ENCODE assay signal across 22 mouse cellular contexts in genomic region chr6:90689500-90689899, GRCm38 (mm10).
DNase-seq lines count a peak whose midpoint lies in the region; ATAC-seq and TF ChIP-seq lines count a peak whose summit lies in the region.
"Had no signal": no experiment of that assay in that cellular context is flagged by ENCODE, and none has a peak within 500 bp of the region (broad histone marks: within the 10 kb centered on the region; RNA-seq: fewer than 3 reads in every experiment).

No protein-coding gene starts in this region.

- no peak for TF ChIP-seq CTCF in kidney, adult 2 months (conservative IDR thresholded peaks at IDR 0.05; ENCODE audit: insufficient read depth, insufficient read length, low read depth, low read length)

- no peak for DNase-seq in embryonic facial prominence, embryonic 10.5 days (ENCODE audit: low spot score)
- no peak for DNase-seq in heart, postnatal 14 days
- DNase-seq in kidney, adult 2 months, result no peak
- DNase-seq in kidney, adult 11 months, result no peak
- no peak for DNase-seq in neural tube, embryonic 10.5 days (ENCODE audit: extremely low spot score, low spot score)
- DNase-seq: adrenal gland, postnatal 10 days; cerebellum, adult 2 months; kidney, postnatal 4 days; layer of hippocampus, adult 9-11 months; lung, adult 18-20 months; right cerebral cortex, postnatal 25 days; spleen, adult 18-20 months had no signal

- TF ChIP-seq POLR2A in kidney, adult 2 months (IDR thresholded peaks at IDR 0.05; ENCODE audit: low read depth, low read length), result no peak

- intact Hi-C loops in heart, postnatal 14 days (cut with DNase I), result no loop called here

- peaks cover 31% of the 10 kb centered on the region for H3K4me1 ChIP-seq in embryonic facial prominence, embryonic 15.5 days
- peaks cover 10% of the 10 kb centered on the region; the same call in 1 of the 2 replicates for H3K4me1 ChIP-seq in embryonic facial prominence, embryonic 10.5 days
- H3K4me1 ChIP-seq in heart, embryonic 13.5 days, result peaks cover 62% of the 10 kb centered on the region
- H3K4me1 ChIP-seq in kidney, adult 2 months (ENCODE audit: control insufficient read depth, insufficient read depth, low read length), result peaks cover 7% of the 10 kb centered on the region; the same call in 1 of the 2 replicates
- H3K4me1 ChIP-seq in neural tube, embryonic 13.5 days (replicated peaks), result peaks cover 38% of the 10 kb centered on the region
- H3K4me1 ChIP-seq: forebrain, embryonic 13.5 days; midbrain, embryonic 12.5 days had no signal

- no peaks in the 10 kb centered on the region for H3K9me3 ChIP-seq in embryonic facial prominence, embryonic 15.5 days (replicated peaks)
- no peaks in the 10 kb centered on the region for H3K9me3 ChIP-seq in embryonic facial prominence, embryonic 10.5 days
- H3K9me3 ChIP-seq in heart, embryonic 13.5 days, result no peaks in the 10 kb centered on the region
- no peaks in the 10 kb centered on the region for H3K9me3 ChIP-seq in neural tube, embryonic 13.5 days
- H3K9me3 ChIP-seq: embryonic facial prominence, embryonic 13.5 days; forebrain, embryonic 13.5 days; intestine, embryonic 15.5 days; kidney, embryonic 15.5 days; liver, embryonic 12.5 days; midbrain, embryonic 12.5 days had no signal

- peaks cover 61% of the 10 kb centered on the region for H3K36me3 ChIP-seq in embryonic facial prominence, embryonic 15.5 days
- peaks cover 85% of the 10 kb centered on the region for H3K36me3 ChIP-seq in embryonic facial prominence, embryonic 10.5 days (replicated peaks)
- peaks cover 97% of the 10 kb centered on the region for H3K36me3 ChIP-seq in heart, embryonic 13.5 days
- peaks cover 2% of the 10 kb centered on the region; the same call in 1 of the 2 replicates for H3K36me3 ChIP-seq in kidney, adult 2 months (ENCODE audit: control insufficient read depth, insufficient read depth, low read length)
- H3K36me3 ChIP-seq in neural tube, embryonic 13.5 days, result peaks cover 67% of the 10 kb centered on the region

- H3K27ac ChIP-seq in embryonic facial prominence, embryonic 15.5 days (replicated peaks), result 0 out of 2 replicates have a peak overlapping the region, but pooled peaks have one; percentile 1
- H3K27ac ChIP-seq in embryonic facial prominence, embryonic 10.5 days (replicated peaks), result no peak overlapping the region
- peak overlapping the region; percentile 93 for H3K27ac ChIP-seq in heart, embryonic 13.5 days (replicated peaks)
- H3K27ac ChIP-seq in kidney, adult 2 months (ENCODE audit: insufficient read depth, low read depth, low read length), result 0 out of 2 replicates have a peak overlapping the region, but pooled peaks have one; percentile 2
- no peak overlapping the region for H3K27ac ChIP-seq in neural tube, embryonic 13.5 days (replicated peaks)
- H3K27ac ChIP-seq: embryonic facial prominence, embryonic 13.5 days; forebrain, embryonic 13.5 days; intestine, embryonic 15.5 days; liver, embryonic 12.5 days; midbrain, embryonic 12.5 days had no signal

- no peak overlapping the region for H3K4me3 ChIP-seq in embryonic facial prominence, embryonic 15.5 days (replicated peaks)
- no peak overlapping the region for H3K4me3 ChIP-seq in embryonic facial prominence, embryonic 10.5 days
- no peak overlapping the region for H3K4me3 ChIP-seq in heart, embryonic 13.5 days
- H3K4me3 ChIP-seq in kidney, adult 2 months (ENCODE audit: insufficient read depth, low read depth, low read length), result no peak overlapping the region
- no peak overlapping the region for H3K4me3 ChIP-seq in neural tube, embryonic 13.5 days
- H3K4me3 ChIP-seq: embryonic facial prominence, embryonic 13.5 days; forebrain, embryonic 13.5 days; intestine, embryonic 15.5 days; kidney, embryonic 15.5 days; liver, embryonic 12.5 days; midbrain, embryonic 12.5 days had no signal

- 77% methylated on average over 10 of the region's 10 CpGs for WGBS in embryonic facial prominence, embryonic 15.5 days
- WGBS in embryonic facial prominence, embryonic 10.5 days, result 92% methylated on average over 10 of the region's 10 CpGs
- WGBS in heart, embryonic 13.5 days, result 56% methylated on average over 10 of the region's 10 CpGs
- 84% methylated on average over 10 of the region's 10 CpGs for WGBS in kidney, adult 2 months
- 91% methylated on average over 10 of the region's 10 CpGs for WGBS in neural tube, embryonic 13.5 days

- no peak overlapping the region for H3K4me2 ChIP-seq in embryonic facial prominence, embryonic 15.5 days (replicated peaks)
- peak overlapping the region; percentile 49 for H3K4me2 ChIP-seq in heart, embryonic 13.5 days
- no peak overlapping the region for H3K4me2 ChIP-seq in neural tube, embryonic 13.5 days
- H3K4me2 ChIP-seq: embryonic facial prominence, embryonic 13.5 days; forebrain, embryonic 13.5 days; intestine, embryonic 15.5 days; kidney, embryonic 15.5 days; liver, embryonic 12.5 days; midbrain, embryonic 12.5 days had no signal

- no peak for ATAC-seq in embryonic facial prominence, embryonic 15.5 days (ENCODE audit: insufficient number of reproducible peaks, low FRiP score, low TSS enrichment, low read depth)
- no peak for ATAC-seq in heart, embryonic 13.5 days (ENCODE audit: extremely low read depth, insufficient number of reproducible peaks, low FRiP score, low TSS enrichment)
- no peak for ATAC-seq in neural tube, embryonic 13.5 days (ENCODE audit: low read depth)
- ATAC-seq: forebrain, embryonic 13.5 days; hindbrain, embryonic 16.5 days; intestine, embryonic 15.5 days; liver, embryonic 12.5 days had no signal

- no peaks in the 10 kb centered on the region for H3K27me3 ChIP-seq in embryonic facial prominence, embryonic 15.5 days
- no peaks in the 10 kb centered on the region for H3K27me3 ChIP-seq in embryonic facial prominence, embryonic 10.5 days (replicated peaks; ENCODE audit: low read depth, poor library complexity, severe bottlenecking)
- no peaks in the 10 kb centered on the region for H3K27me3 ChIP-seq in heart, embryonic 13.5 days (replicated peaks)
- H3K27me3 ChIP-seq in kidney, adult 2 months (replicated peaks; ENCODE audit: control insufficient read depth, insufficient read depth, low read length), result no peaks in the 10 kb centered on the region
- H3K27me3 ChIP-seq in neural tube, embryonic 13.5 days, result no peaks in the 10 kb centered on the region
- H3K27me3 ChIP-seq: embryonic facial prominence, embryonic 13.5 days; forebrain, embryonic 13.5 days; intestine, embryonic 15.5 days; kidney, embryonic 15.5 days; liver, embryonic 12.5 days; midbrain, embryonic 12.5 days had no signal

- no peak overlapping the region for H3K9ac ChIP-seq in embryonic facial prominence, embryonic 15.5 days
- H3K9ac ChIP-seq in heart, embryonic 13.5 days, result peak overlapping the region; percentile 62
- 0 out of 2 replicates have a peak overlapping the region, but pooled peaks have one; percentile 12 for H3K9ac ChIP-seq in neural tube, embryonic 13.5 days
- H3K9ac ChIP-seq: embryonic facial prominence, embryonic 13.5 days; forebrain, embryonic 13.5 days; intestine, embryonic 15.5 days; kidney, embryonic 15.5 days; liver, embryonic 12.5 days; midbrain, embryonic 12.5 days had no signal

Comparison
In these comparisons a context has a peak if more than half of its experiments do, and no peak if none do; other contexts are left out.
1. H3K27ac ChIP-seq: peak in embryonic facial prominence, embryonic 15.5 days (single experiment), heart, embryonic 13.5 days (single experiment) and kidney, adult 2 months (single experiment); none in embryonic facial prominence, embryonic 10.5 days (single experiment) and neural tube, embryonic 13.5 days (single experiment).